Mouse (Mus musculus) adrenal gland, postnatal 14 days (tissue): ENCODE measurements at regions not wholly inside any gene's neighbourhood (a gene's known extent, or its start where the extent isn't known, plus 50 kb on each side); places are given as distances from the start of the nearest gene placed in this dataset.

Experiments
- DNase-seq: peaks from one replicate; pipeline ENCODE4 v3.0.0; 2021; ENCODE audit warnings: mixed read lengths

DNA sequence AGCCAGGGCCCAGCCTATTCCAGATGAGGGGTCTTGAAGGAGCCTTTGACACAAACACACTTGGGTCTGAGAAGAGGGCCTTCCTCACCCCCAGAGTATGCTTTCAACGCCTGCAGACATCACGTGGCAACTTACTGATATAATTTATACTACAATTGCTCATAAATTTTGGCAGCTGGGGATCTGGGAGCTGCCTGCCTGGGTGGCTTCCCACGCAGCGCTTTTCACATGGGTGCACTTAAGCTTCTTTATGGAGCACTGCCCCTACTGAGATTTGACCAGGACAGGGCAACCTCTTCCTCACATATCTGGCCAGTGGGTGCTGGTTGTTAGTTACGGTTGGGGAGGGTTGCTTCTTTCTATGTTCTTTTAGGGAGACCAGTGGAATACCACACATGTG, 61.6 kb downstream of the Spesp1 start:
- no peak for DNase-seq

- DNase-seq: no peak
Observed at GRCm38 (mm10) chr9:62215151-62215859, 66.7 kb downstream of the Spesp1 start.

DNA sequence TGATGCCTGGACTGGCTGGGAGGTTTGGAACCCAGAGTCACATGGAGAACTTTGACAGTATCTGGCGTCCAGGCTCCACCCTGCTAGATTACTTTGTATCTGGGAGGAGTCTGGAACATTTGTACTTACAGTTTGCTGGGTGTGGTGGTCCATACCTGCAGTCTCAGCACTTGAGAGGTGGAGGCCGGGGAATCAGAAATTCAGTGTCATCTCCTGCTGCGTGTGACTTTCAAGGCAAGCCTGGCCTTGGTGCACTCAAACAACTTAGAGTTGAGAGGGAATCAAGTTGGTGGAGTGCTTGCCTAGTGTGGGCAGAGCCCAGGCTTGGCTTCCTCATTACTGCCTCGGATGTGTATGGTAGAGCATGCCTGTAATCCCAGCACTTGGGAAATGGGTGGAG, 67.5 kb downstream of the Spesp1 start:
- DNase-seq: no peak

DNA sequence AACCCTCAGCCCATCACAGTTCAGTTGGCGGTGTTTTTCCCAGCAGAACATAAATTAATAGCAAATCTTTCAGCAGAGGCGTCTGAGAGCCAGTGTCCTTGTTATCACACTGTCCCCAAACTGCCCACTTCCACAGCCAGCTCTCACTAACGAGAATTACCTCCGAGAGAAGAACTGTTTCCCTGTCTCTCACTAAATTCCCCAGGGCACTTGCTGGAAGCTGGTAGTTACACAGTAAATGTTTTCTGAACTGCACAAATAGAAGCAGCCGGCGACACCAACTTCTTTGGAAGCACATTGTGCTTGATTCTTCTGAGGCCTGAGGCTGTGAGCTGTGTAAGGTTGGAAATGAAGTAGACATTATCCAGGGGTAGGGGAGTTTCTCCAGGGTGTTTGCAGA, 69.4 kb downstream of the Spesp1 start:
- DNase-seq: no peak

GRCm38 (mm10) chr9:62210815-62211214, 71.2 kb downstream of the Spesp1 start:
- no peak for DNase-seq

DNA sequence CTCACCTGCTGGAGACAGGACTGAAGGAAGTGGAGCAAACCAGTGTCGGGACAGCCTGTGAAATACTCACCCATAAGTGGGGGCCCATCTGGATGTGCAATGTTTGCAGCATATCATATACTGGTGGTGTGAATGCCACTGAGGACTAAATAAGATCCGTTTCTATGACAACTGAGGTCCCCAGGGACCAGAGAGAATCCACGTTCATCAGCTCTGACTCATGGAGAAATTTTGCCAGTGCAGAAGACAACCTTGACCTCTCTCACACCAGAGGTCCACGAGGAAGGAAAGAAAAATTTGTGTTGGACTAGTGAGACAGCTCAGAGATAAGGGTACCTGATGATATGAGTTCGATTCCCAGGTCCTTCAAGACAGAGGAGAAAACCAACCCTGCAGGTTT, 73.6 kb downstream of the Spesp1 start:
- no peak for DNase-seq

- DNase-seq: no peak
Observed at GRCm38 (mm10) chr9:62205264-62205663, 76.7 kb downstream of the Spesp1 start.

DNA sequence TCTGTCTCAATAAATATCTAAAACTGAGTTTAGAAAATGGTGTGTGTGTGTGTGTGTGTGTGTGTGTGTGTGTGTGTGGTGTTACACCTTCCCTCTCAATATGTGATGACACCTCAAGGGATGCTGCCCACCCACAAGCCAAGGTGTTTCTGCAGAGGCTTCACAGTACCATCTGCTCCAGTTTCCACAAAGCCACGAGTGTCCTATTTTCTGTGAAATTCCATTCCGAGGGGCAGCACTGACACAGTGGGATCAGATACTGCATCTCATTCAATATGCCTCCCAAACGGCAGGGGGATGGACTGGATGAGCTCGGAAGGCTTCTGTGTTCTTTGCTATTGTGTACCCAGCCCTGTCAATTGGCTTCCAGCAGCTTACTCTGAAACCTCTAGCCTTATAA, 78.5 kb downstream of the Spesp1 start:
- no peak for DNase-seq

- DNase-seq: no peak
Observed at GRCm38 (mm10) chr9:62202331-62202730, 79.7 kb downstream of the Spesp1 start.

- DNase-seq: no peak
Observed at GRCm38 (mm10) chr9:62197486-62197885, 75.0 kb upstream of the Glce start.

DNA sequence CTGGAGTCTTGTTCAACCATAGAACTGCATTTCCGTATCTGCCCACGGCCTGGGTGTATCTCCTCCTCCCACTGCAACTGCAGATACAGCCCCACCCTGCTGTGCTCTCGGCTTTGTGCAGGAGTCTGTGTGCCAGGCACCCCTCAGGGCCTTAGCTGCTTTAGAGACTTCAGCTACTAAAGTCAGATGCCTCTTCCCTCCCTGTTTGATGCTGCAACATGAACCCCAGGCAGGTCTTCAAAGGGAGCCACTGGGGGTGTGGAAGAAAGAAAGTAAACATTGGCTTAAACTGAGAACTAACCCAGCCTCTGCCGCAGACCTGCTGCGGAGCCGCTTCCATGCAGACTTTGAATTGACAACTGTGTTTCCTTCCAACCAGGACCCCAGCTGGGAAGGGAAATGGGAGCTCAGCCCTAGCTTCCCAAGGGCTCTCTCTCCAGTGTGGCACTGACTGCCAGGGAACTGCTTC, 70.0 kb upstream of the Glce start:
- no peak for DNase-seq

GRCm38 (mm10) chr9:62190474-62190873, 68.0 kb upstream of the Glce start:
- no peak for DNase-seq

DNA sequence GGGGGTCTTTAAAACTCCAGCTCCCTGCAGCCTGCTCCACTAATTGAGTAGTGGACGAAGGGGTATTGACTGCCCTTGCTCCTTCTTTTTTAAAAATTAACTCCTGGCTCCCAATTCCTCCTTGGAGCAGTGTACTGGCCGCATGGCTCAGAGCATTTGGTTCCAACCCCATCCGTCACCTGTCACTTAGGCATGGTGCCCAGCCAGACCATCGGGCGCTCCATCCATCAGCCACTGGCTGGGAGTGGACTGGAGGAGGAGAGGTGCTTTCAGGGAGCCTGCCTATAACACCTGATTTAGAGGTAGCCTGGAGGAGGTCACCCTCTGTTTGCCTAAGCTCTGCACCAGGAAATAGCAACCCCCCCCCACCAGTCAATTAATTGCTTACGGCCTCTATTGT, 66.4 kb upstream of the Glce start:
- peak; percentile 21 for DNase-seq

DNA sequence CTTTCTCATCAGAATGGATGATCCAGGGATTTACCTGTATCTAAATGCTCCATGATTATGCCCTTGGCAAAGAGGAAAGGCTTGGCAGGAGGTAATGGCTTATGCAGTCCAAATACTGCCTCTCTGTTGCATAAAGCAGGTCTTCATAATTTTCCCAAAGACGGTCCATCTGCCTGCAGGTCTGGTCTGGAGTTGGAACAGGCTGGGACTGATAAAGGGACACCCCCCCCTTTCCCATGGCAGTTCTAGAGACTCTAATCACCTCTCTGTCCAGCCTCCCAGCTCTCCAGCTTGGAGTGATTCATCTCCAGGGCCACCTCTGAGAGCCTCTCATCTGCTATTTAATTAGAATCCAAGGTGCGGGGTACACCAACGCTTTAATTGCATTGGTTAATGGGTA, 65.9 kb upstream of the Glce start:
- DNase-seq: no peak

DNA sequence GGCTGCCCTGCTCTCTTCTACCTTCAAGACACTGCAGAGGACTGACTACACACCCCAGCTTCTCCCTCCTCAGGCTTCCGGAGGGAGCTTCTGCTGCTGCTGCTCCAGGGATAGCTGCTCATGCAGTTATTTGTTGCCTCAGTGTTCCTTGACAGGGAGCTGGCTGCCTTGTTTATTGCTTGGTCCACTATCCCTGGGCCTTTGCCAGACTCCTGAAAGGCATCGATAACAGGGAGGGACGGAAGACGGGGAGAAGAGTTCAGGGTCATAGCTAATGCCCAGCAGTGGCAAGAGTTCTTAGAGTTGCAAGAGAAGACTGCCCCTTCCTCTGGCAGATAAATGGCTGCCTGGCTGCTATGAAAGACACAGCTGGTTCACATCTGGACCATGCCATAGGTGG, 64.4 kb upstream of the Glce start:
- peak; percentile 65 for DNase-seq

DNA sequence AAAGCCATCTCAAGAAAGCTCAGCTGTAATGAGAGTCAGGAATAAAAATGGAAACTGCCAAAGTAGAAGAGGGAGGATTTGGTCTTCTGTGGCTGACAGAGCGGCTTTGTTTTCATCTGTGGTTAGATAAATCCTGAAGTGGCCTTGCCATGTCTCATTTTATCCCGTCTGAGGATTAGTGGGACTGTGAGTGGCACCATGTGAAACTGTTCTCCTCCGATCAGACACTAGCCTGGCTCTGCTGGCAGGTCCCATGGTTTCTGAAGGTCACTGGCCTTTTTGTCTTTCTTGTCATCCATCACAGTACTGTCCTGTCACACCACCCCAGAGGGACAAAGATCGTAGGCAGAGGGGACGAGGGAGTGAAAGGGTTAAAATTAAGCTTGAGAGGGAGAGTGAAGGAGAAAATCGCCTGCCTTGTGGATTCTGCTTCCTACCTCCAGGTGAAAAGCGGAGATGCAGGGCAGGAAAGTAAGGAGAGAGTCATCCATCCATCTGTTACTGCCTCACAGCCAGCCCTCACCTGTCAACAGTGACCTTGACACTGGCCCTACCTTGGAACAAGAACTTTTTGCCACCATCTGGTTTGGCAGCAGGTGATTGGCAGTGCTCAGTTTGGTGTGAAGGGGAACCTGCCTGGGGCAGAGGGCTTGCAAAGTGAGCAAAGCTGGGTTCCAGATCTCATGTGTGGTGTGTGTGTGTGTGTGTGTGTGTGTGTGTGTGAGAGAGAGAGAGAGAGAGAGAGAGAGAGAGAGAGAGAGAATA, 63.2 kb upstream of the Glce start:
- peak; percentile 66 for DNase-seq

- no peak for DNase-seq
Observed at GRCm38 (mm10) chr9:62181182-62181830, 58.9 kb upstream of the Glce start.

DNA sequence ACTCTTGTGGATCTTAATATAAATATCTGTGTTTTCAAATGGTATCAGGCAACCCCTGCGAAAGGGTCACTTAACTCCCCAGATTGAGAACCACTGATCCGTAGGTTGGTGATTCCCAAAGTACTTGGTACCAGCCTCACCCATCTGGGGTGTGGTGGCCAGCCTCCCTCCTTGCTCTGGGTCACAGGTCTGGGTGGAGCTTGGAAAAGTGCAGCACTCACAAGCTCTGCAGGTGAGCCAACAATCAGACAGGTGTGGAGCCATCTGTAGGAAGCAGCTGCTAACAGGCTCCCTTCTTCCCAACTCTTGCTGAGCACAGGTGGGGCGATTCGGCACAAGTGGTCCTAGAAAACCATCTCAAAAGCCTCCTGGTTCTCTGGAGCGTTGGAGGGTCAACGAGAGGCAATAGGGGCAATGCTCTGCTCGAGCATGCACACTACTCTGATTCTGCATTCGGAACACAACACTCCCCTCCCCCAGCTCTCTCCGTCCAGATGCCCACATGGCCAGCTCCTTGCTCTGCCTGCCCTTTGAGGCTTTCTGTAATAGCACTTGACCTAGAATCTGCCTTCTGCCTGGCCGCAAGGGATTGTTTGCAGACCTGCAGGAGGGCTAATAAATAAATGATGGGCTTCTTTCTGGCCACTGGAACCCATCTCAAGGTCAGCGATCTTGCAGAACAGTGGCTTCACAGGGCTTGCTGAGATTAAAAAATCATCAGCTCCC, 58.2 kb upstream of the Glce start:
- peak; percentile 25 for DNase-seq

- DNase-seq: no peak
Observed at GRCm38 (mm10) chr9:62174651-62175050, 52.2 kb upstream of the Glce start.
